Mouse (Mus musculus) thymus, adult 18-20 months (tissue): ENCODE results near the gene Opcml.

Source experiments
- DNase-seq, 2 experiments: peaks; one replicate each; pipeline ENCODE4 v3.0.0; 2022; ENCODE audit warnings: mixed read lengths in 2 of 2

Opcml gene

DNA sequence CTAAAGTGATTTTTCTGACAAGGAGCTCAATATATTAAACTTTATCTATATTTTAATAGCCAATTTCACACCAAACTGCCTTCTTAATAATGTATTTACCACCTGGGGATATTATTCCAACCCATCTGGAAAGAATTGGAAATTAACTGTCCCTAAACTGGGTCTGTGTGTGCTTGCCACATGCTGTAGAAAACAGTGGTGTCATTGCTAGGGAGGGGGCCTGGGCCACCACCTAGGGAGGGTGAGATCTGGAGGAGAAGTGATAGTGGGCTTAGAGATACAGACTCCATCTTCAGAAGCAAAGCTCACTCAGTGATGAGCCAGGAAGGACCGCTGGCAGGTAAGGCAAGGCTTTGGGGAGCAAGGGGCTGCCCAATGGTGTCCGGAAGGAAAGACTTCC is 537.9 kb downstream of the Opcml start:
- DNase-seq: no peak

DNA sequence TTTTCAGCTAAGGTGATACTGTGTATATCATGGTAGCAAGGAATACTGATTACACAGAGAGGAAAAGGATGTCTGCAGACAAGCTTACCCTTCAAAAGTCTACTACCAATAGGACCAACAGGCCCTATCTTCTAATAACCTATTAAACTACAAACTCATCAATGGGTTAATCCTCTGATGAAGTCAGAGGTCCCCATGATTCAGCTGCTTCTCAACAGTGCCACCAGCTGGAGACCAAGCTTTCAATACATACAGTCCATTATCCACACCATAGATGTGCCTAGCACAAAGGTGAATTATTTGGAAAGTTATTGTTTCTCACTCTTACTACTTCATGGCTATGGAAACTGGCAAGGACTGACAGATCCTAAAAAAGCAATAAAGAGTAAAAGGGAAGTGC is 538.9 kb downstream of the Opcml start:
- no peak for DNase-seq

- DNase-seq: no peak
Observed at GRCm38 (mm10) chr9:28336511-28337208, 546.1 kb downstream of the Opcml start.

DNA sequence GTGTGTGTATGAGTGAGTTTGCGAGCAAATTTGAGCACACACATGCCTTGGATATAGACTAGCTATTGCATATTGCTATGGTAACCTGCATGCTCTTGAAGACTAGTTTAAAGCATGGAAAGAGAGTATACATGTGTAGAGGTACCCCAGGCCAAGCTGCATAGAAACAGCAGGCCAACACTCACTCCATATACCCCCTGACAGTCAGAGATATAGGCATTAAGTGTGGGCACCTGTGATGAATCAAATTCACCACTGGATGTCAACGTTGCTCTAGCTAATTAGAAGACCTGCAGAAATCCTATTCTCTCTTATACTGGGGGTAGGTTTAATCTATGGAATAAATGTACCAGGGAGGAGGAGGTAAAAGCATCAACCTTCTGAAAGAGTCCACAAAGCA is 547.3 kb downstream of the Opcml start:
- no peak for DNase-seq

DNA sequence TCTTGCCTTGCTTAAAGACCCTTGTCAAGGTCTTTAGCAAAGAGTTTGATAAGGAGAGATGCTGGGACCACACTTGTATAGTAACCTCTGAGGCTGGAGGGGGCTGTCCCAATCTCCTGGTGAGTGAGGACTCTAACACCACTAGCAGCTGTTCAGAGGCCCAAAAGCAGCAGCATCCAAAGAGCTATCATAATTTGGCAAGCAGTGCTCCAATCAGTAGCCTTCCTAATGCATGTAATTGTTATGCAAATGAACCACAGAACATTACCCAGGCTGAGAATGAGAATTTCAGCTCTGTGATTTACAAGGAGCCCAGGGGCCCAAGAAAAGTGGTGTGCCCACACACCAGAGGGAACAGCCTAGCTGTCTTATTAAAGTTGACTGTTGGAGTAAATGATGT is 564.4 kb downstream of the Opcml start:
- DNase-seq: no peak

DNA sequence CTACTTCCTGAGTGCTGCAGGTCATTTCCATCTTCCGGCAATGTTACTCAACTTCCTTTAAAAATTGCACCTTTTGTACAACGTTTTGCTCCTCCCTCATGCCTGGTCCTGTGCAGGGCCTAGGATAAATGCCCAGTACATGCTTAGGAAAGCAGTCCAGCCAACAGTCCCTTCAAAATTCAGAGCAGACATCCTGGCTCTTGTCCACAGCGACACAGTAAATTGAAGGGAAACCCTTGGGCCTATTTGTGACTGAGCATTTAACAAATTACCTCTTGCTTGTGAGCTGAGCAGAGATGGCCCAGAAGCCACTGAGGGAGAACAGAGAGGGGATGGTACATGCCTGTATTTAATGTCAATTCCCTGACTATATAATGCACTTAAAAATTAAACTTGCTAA is 567.4 kb downstream of the Opcml start:
- no peak for DNase-seq

- no peak for DNase-seq
Observed at GRCm38 (mm10) chr9:28360691-28361090, 570.1 kb downstream of the Opcml start.

GRCm38 (mm10) chr9:28364473-28365159 is 574.0 kb downstream of the Opcml start:
- no peak for DNase-seq

GRCm38 (mm10) chr9:28365160-28365473 is 574.5 kb downstream of the Opcml start:
- DNase-seq: no peak

DNA sequence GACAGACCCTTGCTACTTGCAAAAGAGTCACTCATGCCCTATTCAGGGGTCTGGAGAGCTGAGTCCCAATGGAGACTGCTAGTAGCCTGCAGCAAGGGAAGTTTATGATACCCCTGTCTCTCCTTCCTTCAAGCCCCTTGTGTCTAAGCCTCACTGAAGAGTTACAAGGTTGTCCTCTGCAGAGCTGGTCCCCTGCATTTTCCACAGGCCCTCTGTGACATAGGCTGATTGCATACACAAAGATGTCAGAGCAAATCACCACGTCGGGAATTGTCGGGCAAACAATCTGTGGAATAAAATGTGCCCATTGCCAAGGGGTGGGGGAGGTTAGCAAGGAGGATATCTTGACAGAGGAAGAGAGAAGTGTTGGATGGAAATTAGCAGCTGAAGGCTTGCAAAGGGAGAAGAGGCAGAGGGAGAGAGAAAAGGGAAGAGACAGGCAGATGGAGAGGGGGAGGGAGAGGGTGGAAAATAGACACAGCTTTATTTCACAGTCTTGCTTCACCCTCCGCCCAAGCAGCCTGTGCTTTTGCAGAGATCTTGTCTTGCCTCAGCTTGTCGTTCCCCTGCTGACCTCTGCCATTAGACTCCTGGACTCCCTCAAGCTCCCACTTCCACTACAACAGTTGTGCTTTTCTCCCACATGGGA is 596.1 kb downstream of the Opcml start:
- no peak for DNase-seq

DNA sequence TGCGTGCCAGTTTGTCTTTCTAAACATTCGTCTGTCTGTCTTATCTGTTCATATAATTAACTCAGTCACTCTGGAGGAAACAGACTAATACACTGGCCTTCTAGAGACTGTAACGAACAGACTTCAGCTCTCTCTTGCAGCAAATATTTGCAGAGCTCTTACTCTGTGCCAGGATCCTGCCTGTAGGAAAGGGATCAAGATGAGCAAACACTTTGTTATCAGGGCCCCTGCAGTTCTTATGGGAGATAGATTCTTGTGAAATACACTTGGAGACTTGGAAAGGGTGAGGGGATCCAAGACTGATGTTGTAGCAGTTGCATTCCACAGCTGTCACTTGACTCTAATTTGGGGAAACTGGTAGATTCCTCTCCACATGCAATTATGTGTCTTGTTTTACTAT is 604.6 kb downstream of the Opcml start:
- DNase-seq: no peak

DNA sequence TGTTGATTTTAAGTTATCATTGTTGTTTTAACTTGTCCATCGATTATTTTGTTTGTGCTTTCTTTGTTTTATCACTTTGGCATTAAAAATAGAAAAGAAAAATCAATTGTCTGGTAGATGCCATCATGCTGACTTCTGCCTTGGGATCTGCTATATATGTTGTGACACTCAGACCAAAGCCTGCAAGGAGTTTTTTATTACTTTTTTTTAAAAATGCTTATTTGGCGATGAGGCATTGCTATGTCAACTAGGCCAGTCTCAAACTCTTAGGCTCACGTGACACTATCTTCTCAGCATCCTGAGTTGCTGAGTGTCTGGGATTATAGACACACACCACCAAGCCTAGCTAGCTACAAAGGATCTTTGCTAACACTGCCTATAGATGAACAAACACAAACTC is 605.1 kb downstream of the Opcml start:
- no peak for DNase-seq

- no peak for DNase-seq
Observed at GRCm38 (mm10) chr9:28402770-28403650, 612.4 kb downstream of the Opcml start.

- DNase-seq: no peak
Observed at GRCm38 (mm10) chr9:28403831-28404562, 613.4 kb downstream of the Opcml start.

GRCm38 (mm10) chr9:28404616-28405015 is 614.0 kb downstream of the Opcml start:
- DNase-seq: no peak

GRCm38 (mm10) chr9:28405816-28406215 is 615.2 kb downstream of the Opcml start:
- no peak for DNase-seq

- no peak for DNase-seq
Observed at GRCm38 (mm10) chr9:28420808-28421207, 630.2 kb downstream of the Opcml start.

DNA sequence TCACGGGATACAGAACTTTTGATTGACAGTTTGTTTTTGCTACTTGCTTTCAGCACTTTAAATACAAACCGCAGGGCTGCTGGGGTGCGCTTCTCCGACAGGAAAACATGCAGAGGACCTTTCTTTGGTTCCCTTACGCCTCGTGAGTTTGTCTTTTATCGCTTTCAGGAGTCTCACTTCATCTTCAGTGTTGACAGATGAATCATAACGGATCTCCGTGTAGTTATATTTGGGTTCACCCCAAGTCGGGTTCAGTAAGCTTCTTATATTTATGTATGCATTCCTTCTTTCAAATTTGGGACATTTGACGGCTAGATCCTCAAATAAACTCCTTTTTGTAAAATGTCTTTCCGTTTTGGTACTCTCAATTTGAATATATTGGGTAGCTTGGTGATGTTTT is 632.8 kb downstream of the Opcml start:
- no peak for DNase-seq

DNA sequence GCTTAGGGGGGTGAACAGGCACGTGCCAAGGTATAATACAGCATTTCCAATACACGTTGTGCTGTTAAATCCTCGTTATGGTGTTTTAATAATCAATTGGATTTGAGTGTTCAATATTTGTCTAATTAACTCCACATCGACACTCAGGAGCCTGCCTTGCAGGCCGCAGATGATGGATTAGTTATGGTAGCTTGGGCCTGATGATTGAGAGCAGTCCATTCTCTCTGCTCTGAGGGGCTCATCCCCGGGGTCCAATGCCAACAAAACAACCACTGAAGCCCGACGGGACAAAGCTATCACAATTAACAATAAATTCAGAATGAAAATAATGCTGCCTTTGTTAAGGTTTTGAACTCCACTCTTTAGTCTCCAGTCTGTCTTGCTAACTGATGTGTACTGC is 641.6 kb downstream of the Opcml start:
- DNase-seq: no peak

- DNase-seq: no peak
Observed at GRCm38 (mm10) chr9:28438752-28439151, 648.2 kb downstream of the Opcml start.

DNA sequence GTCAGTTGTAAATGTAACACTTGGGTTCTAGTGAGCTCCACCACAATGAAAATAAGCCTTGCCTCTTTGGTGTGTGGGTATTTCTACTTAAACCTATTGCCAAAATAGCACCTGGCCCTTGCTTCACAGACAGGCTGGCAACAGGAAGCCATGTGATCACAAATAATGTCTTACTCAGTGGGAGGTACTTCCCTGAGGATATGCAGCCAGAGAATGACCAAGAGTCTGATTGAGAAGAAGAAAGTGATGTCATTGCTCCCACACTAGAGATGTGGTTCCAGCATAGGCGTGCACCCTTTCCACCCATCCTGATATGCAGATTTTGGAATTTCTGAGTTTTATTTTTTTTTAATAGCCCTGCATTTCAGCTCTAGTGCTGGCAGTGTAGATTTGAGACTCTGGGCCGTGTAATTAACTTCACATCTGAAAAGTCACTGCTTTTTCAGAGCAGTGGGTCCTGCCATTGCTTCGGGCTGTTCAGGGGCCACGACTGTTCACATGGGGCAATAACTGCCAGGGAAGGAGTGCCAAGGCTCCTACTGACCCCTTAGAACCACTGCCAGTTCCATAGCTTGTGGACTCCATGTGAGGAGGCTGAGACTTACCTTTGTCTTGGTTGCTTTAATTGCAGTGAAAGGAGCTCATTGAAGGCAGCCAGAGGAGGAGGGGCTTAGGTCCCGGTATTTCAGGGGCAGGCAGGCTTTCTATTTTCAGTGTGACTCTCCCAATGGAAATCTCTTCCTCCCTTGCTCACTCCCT is 649.0 kb downstream of the Opcml start:
- no peak for DNase-seq
